Mouse (Mus musculus) layer of hippocampus, postnatal 10 days (tissue): ENCODE measurements around the gene Adi1. TPM values are rescaled to one million over a fixed set of nuclear protein-coding genes. Genes with fewer than 3 reads are reported as not detected.

Experiments used
- microRNA-seq, 2 experiments: library from miRNA; unstranded; fragments of <30 nt; microRNA quantifications; one replicate each; pipeline ENCODE4 v1.2.0; 2021
- total RNA-seq, 2 experiments: library from RNA; stranded (reverse); gene quantifications; 2 replicates each; pipeline ENCODE4 v1.2.3; 2021

The Adi1 gene
- total RNA-seq, 2 experiments from 2014 or later = 15.5 to 18.4 TPM

Small RNA genes lying within 50 kb of the gene (microRNA-seq; reads per million reads assigned to microRNA genes)
- 0 to 0.59 reads per million in 2 experiments for gene Mir6937

Other genes starting within 250 kb of the Adi1 start
- gene Dcdc2c, start 122.8 kb upstream of the Adi1 start, total RNA-seq = 1 to 10 TPM in 1 of 2 experiments, under 1 TPM in 1; 0.47 to 1.3 TPM
- gene Allc, start 92.7 kb upstream of the Adi1 start, total RNA-seq = under 1 TPM; 0.59 to 0.65 TPM
- gene Colec11, start 51.9 kb upstream of the Adi1 start, total RNA-seq = under 1 TPM; 0.50 to 0.62 TPM
- gene Rps7, start 39.3 kb upstream of the Adi1 start, total RNA-seq = 100 to 1,000 TPM; 333 to 335 TPM
- gene Rnaseh1, start 25.6 kb upstream of the Adi1 start, total RNA-seq = 10 to 100 TPM; 11.8 to 15.4 TPM
- gene Trappc12, start 75.2 kb downstream of the Adi1 start, total RNA-seq = 10 to 100 TPM; 45.6 to 47.0 TPM
- gene Eipr1, start 76.6 kb downstream of the Adi1 start, total RNA-seq = 10 to 100 TPM; 41.6 to 47.7 TPM